Mouse (Mus musculus) kidney, adult 8-10 months (tissue): ENCODE results near the gene Nynrin.
A peak's percentile ranks its signal among the peaks of the same experiment; 100 is the strongest.

Source experiments
- DNase-seq, 2 experiments: peaks; one replicate each; pipeline ENCODE4 v3.0.0; 2022

Nynrin gene

GRCm38 (mm10) chr14:55880982-55881381, 27.2 kb downstream of the Nynrin start:
- no peak for DNase-seq

GRCm38 (mm10) chr14:55882171-55882641, 28.4 kb downstream of the Nynrin start:
- DNase-seq = peak; percentile 54 to 76

- no peak for DNase-seq
These were observed 29.4 kb downstream of the Nynrin start for GRCm38 (mm10) chr14:55883149-55883661.

- no peak for DNase-seq
These were observed 29.9 kb downstream of the Nynrin start for GRCm38 (mm10) chr14:55883663-55884062.

- DNase-seq = peak; percentile 61 to 62
These were observed 30.4 kb downstream of the Nynrin start, which contains the start of gene Cbln3 for GRCm38 (mm10) chr14:55884166-55884565. TSS of gene Cbln3 (minus strand) at chr14:55884392.

- DNase-seq = peak; percentile 94 to 95
These were observed 30.9 kb downstream of the Nynrin start, which contains the start of gene Khnyn for GRCm38 (mm10) chr14:55884713-55885113. TSS of gene Khnyn (plus strand) at chr14:55884947.

- peak in 1 of 2 experiments; percentile 31 for DNase-seq
These were observed 31.4 kb downstream of the Nynrin start for GRCm38 (mm10) chr14:55885114-55885790.

GRCm38 (mm10) chr14:55885791-55886271, 32.0 kb downstream of the Nynrin start:
- peak; percentile 53 to 61 for DNase-seq

- DNase-seq = no peak
These were observed 33.0 kb downstream of the Nynrin start for GRCm38 (mm10) chr14:55886571-55887382.

GRCm38 (mm10) chr14:55897671-55898070, 43.9 kb downstream of the Nynrin start:
- peak; percentile 32 to 43 for DNase-seq

- no peak for DNase-seq
These were observed 45.1 kb downstream of the Nynrin start for GRCm38 (mm10) chr14:55898947-55899346.

GRCm38 (mm10) chr14:55899701-55900413, 46.0 kb downstream of the Nynrin start, which contains the start of gene Sdr39u1:
TSS of gene Sdr39u1 (minus strand) at chr14:55900293.
- peak; percentile 89 to 91 for DNase-seq

GRCm38 (mm10) chr14:55900414-55900755, 46.6 kb downstream of the Nynrin start:
- DNase-seq = no peak

GRCm38 (mm10) chr14:55905518-55905917, 51.7 kb downstream of the Nynrin start:
- no peak for DNase-seq

GRCm38 (mm10) chr14:55913406-55913805, 59.6 kb downstream of the Nynrin start:
- DNase-seq = no peak

GRCm38 (mm10) chr14:55918240-55919082, 64.7 kb downstream of the Nynrin start:
- DNase-seq = peak; percentile 67 to 80

GRCm38 (mm10) chr14:55922475-55923232, 68.8 kb downstream of the Nynrin start:
- DNase-seq = no peak
